Mouse (Mus musculus): ENCODE results near the gene Steap3. TPM values are rescaled to one million over a fixed set of nuclear protein-coding genes. Genes with fewer than 3 reads are reported as not detected.

Steap3 gene
- polyA plus RNA-seq, 1 experiment from 2014 or later: 3.3 TPM

- 19% methylated on average over 14 of the region's 14 CpGs for WGBS
- no peak for ATAC-seq
- no peak overlapping the region for H3K9ac ChIP-seq (ENCODE audit: low read depth, low read length)
- no peaks in the 10 kb centered on the region for H3K27me3 ChIP-seq (replicated peaks; ENCODE audit: control insufficient read depth, insufficient read depth, low read length)
- H3K4me2 ChIP-seq (ENCODE audit: low read depth, low read length): no peak overlapping the region
- no peak overlapping the region for H3K27ac ChIP-seq (ENCODE audit: low read length)
- no peaks in the 10 kb centered on the region for H3K36me3 ChIP-seq (ENCODE audit: control insufficient read depth, insufficient read depth, low read length)
- no peak overlapping the region for H3K4me3 ChIP-seq (ENCODE audit: low read length)
- no peaks in the 10 kb centered on the region for H3K9me3 ChIP-seq (ENCODE audit: control insufficient read depth, low read length)
- no peaks in the 10 kb centered on the region for H3K4me1 ChIP-seq (ENCODE audit: control insufficient read depth, insufficient read depth, low read length)
Measured at GRCm38 (mm10) chr1:120176313-120176712, 96.2 kb downstream of the Steap3 start.

GRCm38 (mm10) chr1:120174991-120175390, 97.5 kb downstream of the Steap3 start:
- Histone ChIP-seq H3K9ac (ENCODE audit: low read depth, low read length) (no peak overlapping the region), H3K36me3 (ENCODE audit: control insufficient read depth, insufficient read depth, low read length) (no peaks in the 10 kb centered on the region), H3K4me3 (ENCODE audit: low read length) (no peak overlapping the region), H3K27me3 (replicated peaks; ENCODE audit: control insufficient read depth, insufficient read depth, low read length) (no peaks in the 10 kb centered on the region), H3K27ac (ENCODE audit: low read length) (no peak overlapping the region), H3K9me3 (ENCODE audit: control insufficient read depth, low read length) (no peaks in the 10 kb centered on the region), H3K4me1 (ENCODE audit: control insufficient read depth, insufficient read depth, low read length) (no peaks in the 10 kb centered on the region), H3K4me2 (ENCODE audit: low read depth, low read length) (no peak overlapping the region)
- ATAC-seq: no peak
- 87% methylated on average over 4 of the region's 4 CpGs for WGBS

DNA sequence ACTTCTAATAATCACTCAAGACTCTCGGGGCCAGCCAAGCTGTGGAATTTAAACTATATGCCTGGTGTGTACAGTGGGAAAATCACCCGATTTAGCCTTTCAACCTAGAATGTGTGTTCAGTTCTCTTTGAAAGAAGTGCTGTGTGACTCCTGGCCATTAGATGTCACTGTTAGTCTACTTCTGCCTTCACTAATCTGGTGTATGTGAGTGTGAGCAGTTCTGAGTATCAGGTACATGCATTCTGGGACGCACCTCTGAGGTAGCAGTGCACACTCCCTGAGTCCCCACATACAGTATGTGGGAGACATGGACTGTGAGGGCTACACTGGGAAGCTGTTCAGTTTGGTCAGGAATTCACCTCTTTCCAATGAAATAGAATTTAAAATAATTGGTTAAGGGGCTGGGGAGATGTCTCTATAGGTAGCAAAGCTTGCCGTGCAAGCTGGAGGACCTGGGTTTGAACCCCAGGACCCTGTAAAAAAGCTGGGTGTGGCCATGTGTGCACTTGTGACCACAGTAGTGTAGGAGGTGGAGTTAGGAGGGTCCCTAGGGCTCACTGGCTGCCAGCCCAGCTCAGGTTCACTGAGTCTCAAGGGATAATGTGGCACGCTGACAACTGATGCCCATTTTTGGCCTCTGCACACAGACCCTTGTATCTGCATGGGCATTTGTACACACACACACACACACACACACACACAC, 100.5 kb downstream of the Steap3 start:
- Histone ChIP-seq H3K27me3 (replicated peaks; ENCODE audit: control insufficient read depth, insufficient read depth, low read length) (no peaks in the 10 kb centered on the region), H3K27ac (ENCODE audit: low read length) (no peak overlapping the region), H3K9ac (ENCODE audit: low read depth, low read length) (no peak overlapping the region), H3K4me3 (ENCODE audit: low read length) (no peak overlapping the region), H3K4me1 (ENCODE audit: control insufficient read depth, insufficient read depth, low read length) (no peaks in the 10 kb centered on the region), H3K9me3 (ENCODE audit: control insufficient read depth, low read length) (no peaks in the 10 kb centered on the region), H3K4me2 (ENCODE audit: low read depth, low read length) (no peak overlapping the region), H3K36me3 (ENCODE audit: control insufficient read depth, insufficient read depth, low read length) (no peaks in the 10 kb centered on the region)
- WGBS: 53% methylated on average over 5 of the region's 5 CpGs
- no peak for ATAC-seq

- H3K27ac ChIP-seq (ENCODE audit: low read length): no peak overlapping the region
- H3K9me3 ChIP-seq (ENCODE audit: control insufficient read depth, low read length): no peaks in the 10 kb centered on the region
- H3K4me1 ChIP-seq (ENCODE audit: control insufficient read depth, insufficient read depth, low read length): no peaks in the 10 kb centered on the region
- H3K4me2 ChIP-seq (ENCODE audit: low read depth, low read length): no peak overlapping the region
- H3K36me3 ChIP-seq (ENCODE audit: control insufficient read depth, insufficient read depth, low read length): no peaks in the 10 kb centered on the region
- whole genome bisulfite sequencing: 91% methylated on average over 7 of the region's 7 CpGs
- no peaks in the 10 kb centered on the region for H3K27me3 ChIP-seq (replicated peaks; ENCODE audit: control insufficient read depth, insufficient read depth, low read length)
- H3K9ac ChIP-seq (ENCODE audit: low read depth, low read length): no peak overlapping the region
- no peak overlapping the region for H3K4me3 ChIP-seq (ENCODE audit: low read length)
- no peak for ATAC-seq
Measured at GRCm38 (mm10) chr1:120170307-120170706, 102.2 kb downstream of the Steap3 start.

DNA sequence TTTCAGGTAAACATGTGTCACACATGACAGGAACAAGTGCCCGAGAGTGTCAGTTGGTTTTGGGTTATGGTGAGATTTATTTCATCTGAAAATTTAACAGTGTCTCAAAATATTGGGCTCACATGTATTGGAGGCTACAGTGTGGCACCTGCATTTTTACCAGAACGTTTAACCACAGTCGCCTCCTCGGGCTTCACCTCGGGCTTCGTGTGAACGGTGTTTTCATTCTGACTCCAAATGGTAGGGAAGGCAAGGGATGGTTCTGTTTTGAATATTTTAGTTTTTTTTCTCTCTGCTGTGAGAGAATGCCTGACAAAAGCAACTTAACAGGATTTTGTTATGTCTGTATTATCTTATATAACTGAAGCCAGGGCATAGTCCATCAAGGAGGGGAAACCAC, 103.8 kb downstream of the Steap3 start:
- no peaks in the 10 kb centered on the region for H3K4me1 ChIP-seq (ENCODE audit: control insufficient read depth, insufficient read depth, low read length)
- 73% methylated on average over 7 of the region's 7 CpGs for WGBS
- ATAC-seq: no peak
- H3K4me2 ChIP-seq (ENCODE audit: low read depth, low read length): no peak overlapping the region
- no peaks in the 10 kb centered on the region for H3K9me3 ChIP-seq (ENCODE audit: control insufficient read depth, low read length)
- no peak overlapping the region for H3K4me3 ChIP-seq (ENCODE audit: low read length)
- no peaks in the 10 kb centered on the region for H3K27me3 ChIP-seq (replicated peaks; ENCODE audit: control insufficient read depth, insufficient read depth, low read length)
- H3K9ac ChIP-seq (ENCODE audit: low read depth, low read length): no peak overlapping the region
- no peak overlapping the region for H3K27ac ChIP-seq (ENCODE audit: low read length)
- H3K36me3 ChIP-seq (ENCODE audit: control insufficient read depth, insufficient read depth, low read length): no peaks in the 10 kb centered on the region

DNA sequence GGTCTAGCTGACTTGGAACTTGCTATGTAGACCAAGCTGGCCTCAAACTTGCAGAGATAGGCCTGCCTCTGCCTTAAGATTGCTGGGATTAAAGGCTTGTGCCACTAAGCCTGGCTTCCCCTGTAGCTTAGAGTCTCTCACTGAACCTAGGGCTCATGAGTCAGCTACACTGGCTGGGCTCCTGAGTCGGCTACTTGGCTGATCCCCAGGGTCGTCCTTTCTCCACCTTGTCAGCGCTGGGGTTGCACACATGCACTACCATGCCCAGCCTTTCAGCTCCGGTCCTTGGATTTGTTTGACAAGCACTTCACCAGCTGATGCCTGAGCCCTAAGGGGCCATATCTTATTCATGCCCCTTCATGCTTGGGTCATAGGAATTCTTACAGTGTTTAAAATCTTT, 104.5 kb downstream of the Steap3 start:
- WGBS: 64% methylated on average over 4 of the region's 4 CpGs
- H3K4me1 ChIP-seq (ENCODE audit: control insufficient read depth, insufficient read depth, low read length): no peaks in the 10 kb centered on the region
- no peaks in the 10 kb centered on the region for H3K9me3 ChIP-seq (ENCODE audit: control insufficient read depth, low read length)
- H3K9ac ChIP-seq (ENCODE audit: low read depth, low read length): no peak overlapping the region
- H3K27me3 ChIP-seq (replicated peaks; ENCODE audit: control insufficient read depth, insufficient read depth, low read length): no peaks in the 10 kb centered on the region
- H3K4me2 ChIP-seq (ENCODE audit: low read depth, low read length): no peak overlapping the region
- H3K27ac ChIP-seq (ENCODE audit: low read length): no peak overlapping the region
- no peaks in the 10 kb centered on the region for H3K36me3 ChIP-seq (ENCODE audit: control insufficient read depth, insufficient read depth, low read length)
- H3K4me3 ChIP-seq (ENCODE audit: low read length): no peak overlapping the region
- ATAC-seq: no peak

DNA sequence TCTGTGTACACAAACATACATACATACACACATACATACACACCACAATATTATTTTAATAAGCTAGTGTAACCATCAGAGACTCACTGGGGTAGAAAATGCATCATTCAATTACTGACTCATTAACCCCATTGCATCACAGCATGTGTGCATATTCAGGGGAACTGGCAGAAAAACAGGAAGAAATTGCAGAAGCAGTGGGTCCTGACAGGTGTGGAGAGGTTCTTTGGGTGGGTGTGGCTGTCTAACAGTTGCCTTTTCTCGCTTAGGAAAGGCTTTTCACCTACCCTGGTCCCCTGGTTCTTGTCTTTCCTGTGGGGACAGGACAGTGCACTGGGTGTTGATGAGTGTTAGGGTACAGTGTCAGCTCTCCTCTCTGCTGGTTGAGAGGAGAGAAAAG, 109.9 kb downstream of the Steap3 start:
- H3K4me3 ChIP-seq (ENCODE audit: low read length): no peak overlapping the region
- no peak for ATAC-seq
- 72% methylated on average over 1 of the region's 1 CpGs for WGBS
- H3K4me2 ChIP-seq (ENCODE audit: low read depth, low read length): no peak overlapping the region
- no peaks in the 10 kb centered on the region for H3K4me1 ChIP-seq (ENCODE audit: control insufficient read depth, insufficient read depth, low read length)
- H3K27ac ChIP-seq (ENCODE audit: low read length): no peak overlapping the region
- no peaks in the 10 kb centered on the region for H3K36me3 ChIP-seq (ENCODE audit: control insufficient read depth, insufficient read depth, low read length)
- H3K9ac ChIP-seq (ENCODE audit: low read depth, low read length): no peak overlapping the region
- H3K9me3 ChIP-seq (ENCODE audit: control insufficient read depth, low read length): no peaks in the 10 kb centered on the region
- H3K27me3 ChIP-seq (replicated peaks; ENCODE audit: control insufficient read depth, insufficient read depth, low read length): no peaks in the 10 kb centered on the region

DNA sequence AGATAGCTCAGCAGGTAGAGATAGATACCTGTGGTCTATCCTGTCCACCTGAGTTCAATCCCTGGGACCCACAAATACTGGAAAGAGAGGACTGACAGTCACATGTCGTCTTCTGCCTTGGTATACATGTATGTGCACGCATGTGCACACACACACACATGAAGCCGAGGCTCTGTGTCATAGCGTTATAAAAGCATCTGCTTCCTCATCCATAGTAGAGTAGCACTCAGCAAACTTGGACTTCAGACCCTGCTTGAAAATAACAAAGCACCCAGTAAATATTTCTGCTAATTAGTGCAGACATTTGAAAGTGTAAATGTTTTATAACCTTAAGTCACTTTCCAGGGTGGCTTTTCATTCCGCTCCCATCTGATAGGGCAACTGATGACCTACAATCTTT, 111.0 kb downstream of the Steap3 start:
- Histone ChIP-seq H3K4me3 (ENCODE audit: low read length) (no peak overlapping the region), H3K9me3 (ENCODE audit: control insufficient read depth, low read length) (no peaks in the 10 kb centered on the region), H3K4me2 (ENCODE audit: low read depth, low read length) (no peak overlapping the region), H3K9ac (ENCODE audit: low read depth, low read length) (no peak overlapping the region), H3K4me1 (ENCODE audit: control insufficient read depth, insufficient read depth, low read length) (no peaks in the 10 kb centered on the region), H3K27me3 (replicated peaks; ENCODE audit: control insufficient read depth, insufficient read depth, low read length) (no peaks in the 10 kb centered on the region), H3K27ac (ENCODE audit: low read length) (no peak overlapping the region), H3K36me3 (ENCODE audit: control insufficient read depth, insufficient read depth, low read length) (no peaks in the 10 kb centered on the region)
- 82% methylated on average over 5 of the region's 5 CpGs for WGBS
- peak; percentile 55; the same call in 1 of the 2 replicates for ATAC-seq

- H3K36me3 ChIP-seq (ENCODE audit: control insufficient read depth, insufficient read depth, low read length): no peaks in the 10 kb centered on the region
- 81% methylated on average over 9 of the region's 9 CpGs for WGBS
- no peak overlapping the region for H3K9ac ChIP-seq (ENCODE audit: low read depth, low read length)
- H3K4me1 ChIP-seq (ENCODE audit: control insufficient read depth, insufficient read depth, low read length): no peaks in the 10 kb centered on the region
- no peak for ATAC-seq
- H3K27me3 ChIP-seq (replicated peaks; ENCODE audit: control insufficient read depth, insufficient read depth, low read length): no peaks in the 10 kb centered on the region
- no peaks in the 10 kb centered on the region for H3K9me3 ChIP-seq (ENCODE audit: control insufficient read depth, low read length)
- H3K4me2 ChIP-seq (ENCODE audit: low read depth, low read length): no peak overlapping the region
- no peak overlapping the region for H3K27ac ChIP-seq (ENCODE audit: low read length)
- H3K4me3 ChIP-seq (ENCODE audit: low read length): no peak overlapping the region
Measured at GRCm38 (mm10) chr1:120158474-120159127, 113.9 kb downstream of the Steap3 start.
